Mouse (Mus musculus) embryonic stem cell, embryonic (primary cell): Measurements from ENCODE around the gene Irx3.

Source experiments
- CTCF ChIA-PET, 4 experiments: fragments of 300-600 bp in 2 of 4; fragments of 350-600 bp in 2 of 4; sonication (Branson Sonifier 250); formaldehyde crosslinking; loops; one replicate each; lab custom pipeline; 2022; ENCODE audit warnings: inconsistent platforms in 2 of 4; lab: Charles Lee
- POLR2A ChIA-PET, 4 experiments: fragments of 300-600 bp in 2 of 4; fragments of 350-600 bp in 2 of 4; sonication (Branson Sonifier 250); formaldehyde crosslinking; loops; one replicate each; lab custom pipeline; 2022; ENCODE audit warnings: antibody characterized with exemption in 4 of 4, inconsistent platforms in 1 of 4; lab: Charles Lee

The Irx3 gene

GRCm38 (mm10) chr8:91801839-91802238 is at the start of gene Irx3:
Gene Irx3 (minus strand): TSS chr8:91802067.
- POLR2A ChIA-PET, result interaction anchor here (0.5 to 1.4 kb wide), 16 partner anchors 11 to 653 kb away, joined by 3 to 7 read pairs (median 3); partner anchors contain the start of gene Irx5 (in 1 of the 4)
- CTCF ChIA-PET, result interaction anchor here in 3 of 4 experiments (0.6 to 1.1 kb wide), 6 partner anchors 165 to 1208 kb away, joined by 3 to 11 read pairs (median 4); no protein-coding TSS in a partner anchor

DNA sequence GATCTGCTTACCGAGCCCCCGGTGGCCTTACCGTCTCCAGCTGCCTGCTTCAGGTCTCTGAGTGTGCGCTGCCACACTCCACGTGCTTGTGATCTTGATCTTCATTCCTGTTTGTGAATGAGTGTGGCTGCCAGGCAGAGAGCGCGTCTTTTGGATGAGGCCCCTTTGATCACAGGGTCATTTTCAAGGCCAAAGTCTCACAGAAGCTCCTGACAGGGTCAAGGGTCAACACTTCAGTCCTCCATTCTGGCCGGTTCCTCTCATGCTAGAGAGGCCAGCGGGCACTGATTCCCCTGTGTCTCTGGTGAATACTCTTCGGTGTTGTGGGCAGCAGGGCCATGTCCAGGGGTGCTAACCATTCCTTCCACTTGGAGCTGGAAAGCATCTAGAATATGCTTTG is 49.5 kb upstream of the Irx3 start:
- ChIA-PET POLR2A (interaction anchor here in 1 of 4 experiments (0.6 kb wide), 1 partner anchor 213 kb away, joined by 4 read pairs; no protein-coding TSS in a partner anchor), CTCF (no interaction called here)

GRCm38 (mm10) chr8:91849984-91850383 is 48.1 kb upstream of the Irx3 start:
- POLR2A ChIA-PET, result no interaction called here
- CTCF ChIA-PET, result interaction anchor here in 1 of 4 experiments (0.7 kb wide), 1 partner anchor 265 kb away, joined by 3 read pairs; no protein-coding TSS in a partner anchor

DNA sequence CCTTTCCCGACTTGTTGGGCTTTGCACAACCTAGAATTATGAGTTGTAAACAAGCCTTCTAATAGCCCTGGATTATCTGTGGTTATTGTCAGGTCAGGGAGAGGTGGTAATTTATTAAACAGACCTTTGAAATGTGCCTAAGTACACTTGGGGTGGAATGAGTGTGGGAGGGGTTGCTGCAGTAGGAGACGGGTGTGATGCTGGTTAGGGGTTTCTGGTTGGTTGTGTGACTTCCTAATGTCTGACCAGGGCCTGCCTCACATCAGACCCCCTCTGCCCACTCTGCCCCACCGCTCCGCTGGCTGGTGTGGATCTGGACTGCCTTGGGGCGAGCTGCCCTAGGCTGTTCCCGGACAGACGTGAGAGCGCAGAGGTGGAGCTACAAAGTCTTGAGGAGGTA is 47.7 kb upstream of the Irx3 start:
- POLR2A ChIA-PET, result no interaction called here
- CTCF ChIA-PET, result interaction anchor here in 1 of 4 experiments (0.7 kb wide), 1 partner anchor 265 kb away, joined by 3 read pairs; no protein-coding TSS in a partner anchor

- POLR2A ChIA-PET, result no interaction called here
- CTCF ChIA-PET, result no interaction called here
Observed at GRCm38 (mm10) chr8:91845641-91846040, 43.8 kb upstream of the Irx3 start.

DNA sequence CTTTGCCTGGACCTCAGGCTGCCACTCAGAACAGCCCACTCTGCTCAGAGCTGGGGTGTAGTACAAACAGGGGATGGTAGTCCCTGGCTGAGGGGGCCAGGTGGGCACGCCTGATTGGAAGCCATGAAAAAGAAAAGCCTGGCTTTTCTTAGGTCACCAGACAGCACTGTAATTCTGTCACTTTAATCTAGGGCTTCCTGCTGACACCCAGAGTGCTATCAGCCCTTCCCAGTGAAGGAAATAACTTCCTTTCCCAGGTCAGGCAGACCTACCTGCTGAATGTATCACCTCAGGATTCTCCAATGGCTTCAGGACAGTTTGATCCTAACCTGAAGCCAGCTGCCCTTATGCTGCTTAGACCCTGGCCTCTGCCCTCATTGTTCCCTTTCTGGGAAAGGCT is 35.3 kb upstream of the Irx3 start:
- POLR2A ChIA-PET, result interaction anchor here in 1 of 4 experiments (0.6 kb wide), 1 partner anchor 33 kb away, joined by 6 read pairs; no protein-coding TSS in a partner anchor
- CTCF ChIA-PET, result interaction anchor here in 1 of 4 experiments (1.2 kb wide), 1 partner anchor 129 kb away, joined by 3 read pairs; no protein-coding TSS in a partner anchor

- ChIA-PET POLR2A (interaction anchor here in 1 of 4 experiments (0.6 kb wide), 1 partner anchor 32 kb away, joined by 6 read pairs; no protein-coding TSS in a partner anchor), CTCF (interaction anchor here in 1 of 4 experiments (1.2 kb wide), 1 partner anchor 130 kb away, joined by 3 read pairs; no protein-coding TSS in a partner anchor)
Observed at GRCm38 (mm10) chr8:91836685-91837084, 34.8 kb upstream of the Irx3 start.

GRCm38 (mm10) chr8:91827661-91828060 is 25.8 kb upstream of the Irx3 start:
- CTCF ChIA-PET, result interaction anchor here in 1 of 4 experiments (0.6 kb wide), 1 partner anchor 673 kb away, joined by 3 read pairs; no protein-coding TSS in a partner anchor
- POLR2A ChIA-PET, result no interaction called here

GRCm38 (mm10) chr8:91827192-91827591 is 25.3 kb upstream of the Irx3 start:
- POLR2A ChIA-PET, result no interaction called here
- CTCF ChIA-PET, result no interaction called here

- POLR2A ChIA-PET, result no interaction called here
- CTCF ChIA-PET, result no interaction called here
Observed at GRCm38 (mm10) chr8:91823357-91823756, 21.5 kb upstream of the Irx3 start.

GRCm38 (mm10) chr8:91822746-91823145 is 20.9 kb upstream of the Irx3 start:
- CTCF ChIA-PET, result no interaction called here
- POLR2A ChIA-PET, result no interaction called here

DNA sequence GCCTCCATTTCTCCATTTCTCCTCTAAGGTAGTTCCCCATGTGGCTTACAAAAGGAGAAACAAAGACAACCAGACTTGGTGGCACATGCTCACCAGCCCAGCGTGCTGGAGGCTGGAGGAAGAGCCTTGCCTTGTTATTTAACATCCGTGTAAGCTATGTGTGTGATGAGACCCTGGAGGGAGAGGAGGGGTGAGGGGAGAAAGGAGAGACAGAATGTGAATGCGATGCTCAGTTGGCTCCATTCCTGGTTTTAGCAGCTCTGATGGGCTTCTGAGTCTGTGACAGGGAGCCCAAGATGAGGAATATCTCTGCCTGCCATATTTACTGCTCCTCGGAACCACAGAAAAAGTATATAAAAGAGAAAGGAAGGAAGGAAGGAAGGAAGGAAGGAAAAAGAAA is 20.1 kb upstream of the Irx3 start:
- CTCF ChIA-PET, result no interaction called here
- POLR2A ChIA-PET, result interaction anchor here in 1 of 4 experiments (0.9 kb wide), 1 partner anchor 117 kb away, joined by 4 read pairs; no protein-coding TSS in a partner anchor

DNA sequence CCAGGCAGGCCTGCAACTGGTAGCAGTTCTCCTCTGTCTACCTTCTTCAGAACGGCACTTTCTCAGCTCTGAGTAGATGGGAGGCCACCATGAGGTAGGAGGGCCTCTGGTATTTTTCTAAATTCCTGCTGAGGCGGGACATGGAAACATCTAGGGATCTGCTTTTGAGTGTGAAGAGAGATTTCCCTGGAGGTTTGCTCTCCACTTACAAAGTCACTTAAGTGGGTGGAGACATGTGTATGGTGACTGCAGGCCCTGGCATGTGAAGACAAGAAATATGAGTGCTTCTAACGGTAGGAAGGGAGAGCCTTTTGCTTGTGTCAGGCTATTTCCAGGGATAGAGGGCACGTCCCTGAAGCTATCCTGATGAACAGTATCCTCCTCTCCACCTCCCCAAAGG is 17.9 kb upstream of the Irx3 start:
- CTCF ChIA-PET, result no interaction called here

DNA sequence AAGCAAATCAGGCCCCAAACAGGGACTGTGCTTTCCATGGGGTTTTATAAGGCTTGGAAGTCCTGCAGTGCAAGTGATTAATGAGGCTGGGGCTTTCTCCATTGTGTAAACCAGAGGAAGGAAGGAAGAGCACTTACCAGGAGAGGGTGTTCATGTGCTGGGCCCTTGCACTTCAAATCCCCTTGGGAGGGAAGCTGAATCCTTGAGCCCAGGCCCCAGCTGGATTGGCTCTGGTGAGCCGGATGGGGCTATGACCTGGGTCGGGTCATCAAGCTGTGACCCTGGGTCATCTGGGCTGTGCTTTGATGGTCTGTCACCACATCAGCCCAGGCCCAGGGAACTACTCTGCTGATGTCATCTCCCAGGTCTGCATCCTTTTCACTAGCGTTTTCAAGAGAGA is 16.9 kb upstream of the Irx3 start:
- ChIA-PET CTCF (no interaction called here), POLR2A (no interaction called here)

More for the DNA sequence above, 17.9 kb upstream of the Irx3 start:
- POLR2A ChIA-PET, result interaction anchor here in 2 of 4 experiments (0.6 kb wide), 2 partner anchors 96 to 191 kb away, joined by 3 read pairs; no protein-coding TSS in a partner anchor

- ChIA-PET CTCF (no interaction called here), POLR2A (no interaction called here)
Observed at GRCm38 (mm10) chr8:91814106-91814505, 12.2 kb upstream of the Irx3 start.

DNA sequence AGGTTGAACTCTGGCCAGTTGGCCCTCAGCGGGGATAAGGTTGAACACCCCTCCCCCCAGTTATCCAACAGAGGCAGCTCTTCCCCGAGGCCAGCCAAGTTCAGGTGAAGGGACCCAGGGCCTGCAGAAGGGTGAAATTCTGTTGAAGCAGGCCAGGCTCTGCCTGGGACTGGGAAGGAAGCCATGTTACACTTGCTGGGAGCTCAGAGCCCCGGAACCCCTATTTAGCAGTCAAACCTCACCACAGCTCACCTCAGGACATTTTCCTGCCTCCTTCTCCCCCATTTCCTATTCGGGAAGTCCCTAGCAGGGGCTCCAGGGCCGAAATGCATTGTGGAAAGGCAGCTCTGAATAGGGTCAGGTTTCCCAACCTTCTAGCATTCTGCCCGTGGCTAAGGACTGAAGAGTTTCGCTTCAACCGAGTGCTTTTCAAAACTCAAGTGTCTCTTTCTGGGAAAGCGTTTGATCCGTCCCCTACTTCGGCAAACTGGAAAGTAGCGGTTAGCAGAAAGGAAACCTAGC is 4.9 kb upstream of the Irx3 start:
- ChIA-PET CTCF (interaction anchor here in 2 of 4 experiments (1.4 to 2.3 kb wide), 2 partner anchors 9 to 10 kb away, joined by 4 to 7 read pairs; no protein-coding TSS in a partner anchor), POLR2A (interaction anchor here in 1 of 4 experiments (0.7 to 1.2 kb wide), 3 partner anchors 8 to 549 kb away, joined by 3 read pairs; no protein-coding TSS in a partner anchor)

DNA sequence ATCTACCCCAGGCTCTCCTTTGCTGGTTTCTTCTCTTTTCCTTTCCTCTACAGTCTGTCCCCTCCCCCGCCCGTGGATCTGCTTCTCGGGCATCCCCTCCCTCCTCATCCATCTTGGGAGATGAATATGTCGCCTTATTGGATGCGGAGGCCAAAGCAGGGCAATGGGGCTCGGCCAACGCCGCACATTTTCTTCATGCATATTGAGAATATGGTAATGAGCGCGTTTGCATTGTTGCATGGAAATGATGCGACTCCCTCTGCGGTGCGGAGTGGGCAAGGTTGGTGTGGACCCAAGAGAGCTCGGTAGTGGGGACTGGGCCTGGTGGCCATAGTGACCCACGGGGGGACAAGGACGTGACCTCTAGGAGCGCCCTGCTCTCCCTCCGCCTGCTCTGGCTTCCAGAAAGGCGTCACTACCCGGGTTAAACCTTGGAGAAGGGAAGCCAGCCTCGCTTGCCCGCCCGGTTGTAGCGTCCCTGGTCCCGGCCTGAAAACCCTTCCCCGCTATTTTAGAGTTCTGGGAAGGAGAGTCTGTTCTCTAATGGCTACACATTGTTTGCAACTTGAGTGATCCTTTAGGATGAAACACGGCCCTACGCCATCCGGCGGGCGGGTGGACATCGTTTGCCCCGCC is 4.3 kb upstream of the Irx3 start:
- ChIA-PET CTCF (interaction anchor here in 2 of 4 experiments (1.4 to 2.3 kb wide), 2 partner anchors 9 kb away, joined by 4 to 7 read pairs; no protein-coding TSS in a partner anchor), POLR2A (interaction anchor here in 1 of 4 experiments (0.7 to 1.2 kb wide), 3 partner anchors 8 to 549 kb away, joined by 3 read pairs; no protein-coding TSS in a partner anchor)

DNA sequence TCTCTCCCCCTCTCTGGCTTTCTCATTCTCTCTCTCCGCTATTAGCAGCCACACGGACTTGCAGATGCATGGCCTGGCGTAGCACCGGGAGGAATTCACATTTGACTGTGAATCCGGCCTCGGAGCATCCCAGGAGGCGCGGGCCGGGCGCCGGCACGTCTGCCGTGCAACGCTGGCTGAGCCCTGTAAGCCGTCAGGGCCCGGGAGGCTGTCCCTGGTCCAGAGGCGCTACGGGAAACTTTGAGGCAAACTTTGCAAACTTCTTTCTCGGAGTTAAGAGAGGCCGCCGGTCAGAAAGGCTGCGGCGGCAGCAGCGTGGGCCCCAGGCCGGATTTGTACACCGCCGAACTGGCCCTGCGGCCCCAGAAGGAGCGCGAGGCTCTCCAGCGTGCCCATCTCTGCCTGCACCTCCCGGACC is 3.4 kb upstream of the Irx3 start:
- CTCF ChIA-PET, result interaction anchor here in 2 of 4 experiments (0.6 to 1.2 kb wide), 3 partner anchors 236 to 559 kb away, joined by 3 to 5 read pairs (median 3); no protein-coding TSS in a partner anchor
- POLR2A ChIA-PET, result interaction anchor here (0.7 to 1.1 kb wide), 5 partner anchors 206 to 671 kb away, joined by 3 to 6 read pairs (median 4); no protein-coding TSS in a partner anchor
